Mouse (Mus musculus): ENCODE measurements around the gene Gm8764. TPM values are rescaled to one million over a fixed set of nuclear protein-coding genes. Genes with fewer than 3 reads are reported as not detected.
"Not testable (repeated sequence)": the region's sequence is repeated elsewhere in the genome, so short reads cannot be mapped to it uniquely, and the experiment has no call there.

Gene Gm8764
- not detected in 2 replicates for polyA plus RNA-seq (2014; fragmentation: Nextera tagmentation; extraction: Ambion mirVana)

- WGBS, result no CpG with 5 or more reads among the region's 3 CpGs
- ATAC-seq (ENCODE audit: insufficient number of reproducible peaks, insufficient read depth, low FRiP score, low read depth); H3K4me1 ChIP-seq (ENCODE audit: control insufficient read depth, insufficient read depth, low read length); H3K9me3 ChIP-seq (ENCODE audit: control insufficient read depth, low read depth, low read length); H3K4me2 ChIP-seq (replicated peaks; ENCODE audit: low read depth, low read length); H3K9ac ChIP-seq (replicated peaks; ENCODE audit: low read depth, low read length); H3K27ac ChIP-seq (ENCODE audit: low read length); H3K4me3 ChIP-seq (ENCODE audit: low read depth, low read length); H3K36me3 ChIP-seq (ENCODE audit: control insufficient read depth, insufficient read depth, low read length); H3K27me3 ChIP-seq (ENCODE audit: control insufficient read depth, insufficient read depth, low read length): not testable (repeated sequence)
Measured at GRCm38 (mm10) chr10:104159706-104160105, at the start of gene Gm8764. TSS of gene Gm8764 (plus strand) at chr10:104160006.

GRCm38 (mm10) chr10:104110044-104110443 is 49.8 kb upstream of the Gm8764 start:
- Histone ChIP-seq H3K4me3 (ENCODE audit: low read depth, low read length) (no peak overlapping the region), H3K36me3 (ENCODE audit: control insufficient read depth, insufficient read depth, low read length) (no peaks in the 10 kb centered on the region), H3K27ac (ENCODE audit: low read length) (no peak overlapping the region), H3K27me3 (ENCODE audit: control insufficient read depth, insufficient read depth, low read length) (no peaks in the 10 kb centered on the region), H3K4me1 (ENCODE audit: control insufficient read depth, insufficient read depth, low read length) (no peaks in the 10 kb centered on the region), H3K4me2 (replicated peaks; ENCODE audit: low read depth, low read length) (no peak overlapping the region), H3K9me3 (ENCODE audit: control insufficient read depth, low read depth, low read length) (no peaks in the 10 kb centered on the region), H3K9ac (replicated peaks; ENCODE audit: low read depth, low read length) (no peak overlapping the region)
- WGBS, result 78% methylated on average over 3 of the region's 3 CpGs
- no peak for ATAC-seq (ENCODE audit: insufficient number of reproducible peaks, insufficient read depth, low FRiP score, low read depth)

- H3K36me3 ChIP-seq (ENCODE audit: control insufficient read depth, insufficient read depth, low read length), result no peaks in the 10 kb centered on the region
- H3K4me3 ChIP-seq (ENCODE audit: low read depth, low read length), result no peak overlapping the region
- H3K9ac ChIP-seq (replicated peaks; ENCODE audit: low read depth, low read length), result no peak overlapping the region
- WGBS, result 59% methylated on average over 2 of the region's 2 CpGs
- no peaks in the 10 kb centered on the region for H3K4me1 ChIP-seq (ENCODE audit: control insufficient read depth, insufficient read depth, low read length)
- no peak overlapping the region for H3K4me2 ChIP-seq (replicated peaks; ENCODE audit: low read depth, low read length)
- no peak overlapping the region for H3K27ac ChIP-seq (ENCODE audit: low read length)
- H3K27me3 ChIP-seq (ENCODE audit: control insufficient read depth, insufficient read depth, low read length), result no peaks in the 10 kb centered on the region
- H3K9me3 ChIP-seq (ENCODE audit: control insufficient read depth, low read depth, low read length), result no peaks in the 10 kb centered on the region
- no peak for ATAC-seq (ENCODE audit: insufficient number of reproducible peaks, insufficient read depth, low FRiP score, low read depth)
Measured at GRCm38 (mm10) chr10:104118312-104118711, 41.5 kb upstream of the Gm8764 start.

- H3K27me3 ChIP-seq (ENCODE audit: control insufficient read depth, insufficient read depth, low read length); H3K9ac ChIP-seq (replicated peaks; ENCODE audit: low read depth, low read length); ATAC-seq (ENCODE audit: insufficient number of reproducible peaks, insufficient read depth, low FRiP score, low read depth); H3K36me3 ChIP-seq (ENCODE audit: control insufficient read depth, insufficient read depth, low read length); H3K27ac ChIP-seq (ENCODE audit: low read length); H3K4me3 ChIP-seq (ENCODE audit: low read depth, low read length); H3K4me1 ChIP-seq (ENCODE audit: control insufficient read depth, insufficient read depth, low read length); H3K4me2 ChIP-seq (replicated peaks; ENCODE audit: low read depth, low read length); H3K9me3 ChIP-seq (ENCODE audit: control insufficient read depth, low read depth, low read length): not testable (repeated sequence)
- no CpG with 5 or more reads among the region's 3 CpGs for WGBS
Measured at GRCm38 (mm10) chr10:104142687-104143086, 17.1 kb upstream of the Gm8764 start, which contains the start of gene Gm21293. TSS of gene Gm21293 (plus strand) at chr10:104142987.

GRCm38 (mm10) chr10:104151197-104151596 is 8.6 kb upstream of the Gm8764 start, which contains the start of gene Gm6763:
TSS of gene Gm6763 (plus strand) at chr10:104151497.
- H3K36me3 ChIP-seq (ENCODE audit: control insufficient read depth, insufficient read depth, low read length); H3K4me2 ChIP-seq (replicated peaks; ENCODE audit: low read depth, low read length); ATAC-seq (ENCODE audit: insufficient number of reproducible peaks, insufficient read depth, low FRiP score, low read depth); H3K27me3 ChIP-seq (ENCODE audit: control insufficient read depth, insufficient read depth, low read length); H3K27ac ChIP-seq (ENCODE audit: low read length); H3K4me3 ChIP-seq (ENCODE audit: low read depth, low read length); H3K9me3 ChIP-seq (ENCODE audit: control insufficient read depth, low read depth, low read length); H3K9ac ChIP-seq (replicated peaks; ENCODE audit: low read depth, low read length); H3K4me1 ChIP-seq (ENCODE audit: control insufficient read depth, insufficient read depth, low read length): not testable (repeated sequence)
- no CpG with 5 or more reads among the region's 3 CpGs for WGBS

GRCm38 (mm10) chr10:104168215-104168614 is 8.4 kb downstream of the Gm8764 start, which contains the start of gene Gm21304:
TSS of gene Gm21304 (plus strand) at chr10:104168515.
- not testable (repeated sequence) for ATAC-seq (ENCODE audit: insufficient number of reproducible peaks, insufficient read depth, low FRiP score, low read depth); H3K4me2 ChIP-seq (replicated peaks; ENCODE audit: low read depth, low read length); H3K36me3 ChIP-seq (ENCODE audit: control insufficient read depth, insufficient read depth, low read length); H3K9me3 ChIP-seq (ENCODE audit: control insufficient read depth, low read depth, low read length); H3K27me3 ChIP-seq (ENCODE audit: control insufficient read depth, insufficient read depth, low read length); H3K9ac ChIP-seq (replicated peaks; ENCODE audit: low read depth, low read length); H3K4me1 ChIP-seq (ENCODE audit: control insufficient read depth, insufficient read depth, low read length); H3K4me3 ChIP-seq (ENCODE audit: low read depth, low read length); H3K27ac ChIP-seq (ENCODE audit: low read length)
- WGBS, result no CpG with 5 or more reads among the region's 3 CpGs

GRCm38 (mm10) chr10:104176724-104177123 is 16.9 kb downstream of the Gm8764 start, which contains the start of gene Gm21312:
TSS of gene Gm21312 (plus strand) at chr10:104177024.
- H3K4me1 ChIP-seq (ENCODE audit: control insufficient read depth, insufficient read depth, low read length); H3K9me3 ChIP-seq (ENCODE audit: control insufficient read depth, low read depth, low read length); H3K36me3 ChIP-seq (ENCODE audit: control insufficient read depth, insufficient read depth, low read length); ATAC-seq (ENCODE audit: insufficient number of reproducible peaks, insufficient read depth, low FRiP score, low read depth); H3K27ac ChIP-seq (ENCODE audit: low read length); H3K27me3 ChIP-seq (ENCODE audit: control insufficient read depth, insufficient read depth, low read length); H3K9ac ChIP-seq (replicated peaks; ENCODE audit: low read depth, low read length); H3K4me3 ChIP-seq (ENCODE audit: low read depth, low read length); H3K4me2 ChIP-seq (replicated peaks; ENCODE audit: low read depth, low read length): not testable (repeated sequence)
- WGBS, result no CpG with 5 or more reads among the region's 3 CpGs

GRCm38 (mm10) chr10:104185233-104185632 is 25.4 kb downstream of the Gm8764 start, which contains the start of gene Gm20765:
TSS of gene Gm20765 (plus strand) at chr10:104185533.
- H3K9me3 ChIP-seq (ENCODE audit: control insufficient read depth, low read depth, low read length); H3K27me3 ChIP-seq (ENCODE audit: control insufficient read depth, insufficient read depth, low read length); H3K4me3 ChIP-seq (ENCODE audit: low read depth, low read length); H3K4me2 ChIP-seq (replicated peaks; ENCODE audit: low read depth, low read length); ATAC-seq (ENCODE audit: insufficient number of reproducible peaks, insufficient read depth, low FRiP score, low read depth); H3K27ac ChIP-seq (ENCODE audit: low read length); H3K36me3 ChIP-seq (ENCODE audit: control insufficient read depth, insufficient read depth, low read length); H3K4me1 ChIP-seq (ENCODE audit: control insufficient read depth, insufficient read depth, low read length); H3K9ac ChIP-seq (replicated peaks; ENCODE audit: low read depth, low read length): not testable (repeated sequence)
- no CpG with 5 or more reads among the region's 3 CpGs for WGBS

GRCm38 (mm10) chr10:104193742-104194141 is 33.9 kb downstream of the Gm8764 start, which contains the start of gene Gm4340:
TSS of gene Gm4340 (plus strand) at chr10:104194042.
- not testable (repeated sequence) for H3K9ac ChIP-seq (replicated peaks; ENCODE audit: low read depth, low read length); H3K27me3 ChIP-seq (ENCODE audit: control insufficient read depth, insufficient read depth, low read length); H3K36me3 ChIP-seq (ENCODE audit: control insufficient read depth, insufficient read depth, low read length); H3K4me3 ChIP-seq (ENCODE audit: low read depth, low read length); H3K9me3 ChIP-seq (ENCODE audit: control insufficient read depth, low read depth, low read length); H3K4me2 ChIP-seq (replicated peaks; ENCODE audit: low read depth, low read length); ATAC-seq (ENCODE audit: insufficient number of reproducible peaks, insufficient read depth, low FRiP score, low read depth); H3K27ac ChIP-seq (ENCODE audit: low read length); H3K4me1 ChIP-seq (ENCODE audit: control insufficient read depth, insufficient read depth, low read length)
- no CpG with 5 or more reads among the region's 3 CpGs for WGBS
